Mouse (Mus musculus) intestine, embryonic 14.5 days (tissue): ENCODE data around the gene Lgmn. TPM values are rescaled to one million over a fixed set of nuclear protein-coding genes. Genes with fewer than 3 reads are reported as not detected.

Experiments used
- ATAC-seq: fragments of 200-750 bp; cut with Nextera tagmentation; replicated peaks from 2 replicates; pipeline ENCODE4 v1.8.0; 2017; ENCODE audit warnings: low read depth, moderate number of reproducible peaks, moderate TSS enrichment, moderate library complexity; ENCODE audit not compliant: low FRiP score, low TSS enrichment
- DNase-seq: peaks from one replicate; pipeline ENCODE4 v3.0.0-alpha.2; 2018; ENCODE audit warnings: low spot score
- H3K27ac ChIP-seq: fragments of 300-500 bp; sonication (generic); 2 replicates; pipeline ENCODE4 v1.5.1; 2014; ENCODE audit warnings: low read depth, mild to moderate bottlenecking, control low read depth
- H3K27me3 ChIP-seq: fragments of 300-500 bp; sonication (generic); replicated peaks from 2 replicates; pipeline ENCODE4 v1.6.1; 2014; ENCODE audit warnings: low read length, control low read depth; ENCODE audit not compliant: control insufficient read depth, insufficient read depth
- H3K36me3 ChIP-seq: fragments of 300-500 bp; sonication (generic); 2 replicates; pipeline ENCODE4 v1.6.1; 2014; ENCODE audit warnings: low read length, control low read depth; ENCODE audit not compliant: control insufficient read depth, insufficient read depth
- H3K4me1 ChIP-seq: fragments of 300-500 bp; sonication (generic); replicated peaks from 2 replicates; pipeline ENCODE4 v1.6.1; 2014; ENCODE audit warnings: low read length, control low read depth, mixed read lengths; ENCODE audit not compliant: control insufficient read depth, insufficient read depth
- H3K4me2 ChIP-seq: fragments of 300-500 bp; sonication (generic); 2 replicates; pipeline ENCODE4 v1.6.1; 2014; ENCODE audit warnings: low read length
- H3K4me3 ChIP-seq: fragments of 300-500 bp; sonication (generic); 2 replicates; pipeline ENCODE4 v1.5.1; 2014; ENCODE audit warnings: low read depth, low read length, control low read depth, mixed read lengths
- H3K9ac ChIP-seq: fragments of 300-500 bp; sonication (generic); 2 replicates; pipeline ENCODE4 v1.6.1; 2014; ENCODE audit warnings: mild to moderate bottlenecking, low read length
- H3K9me3 ChIP-seq: fragments of 300-500 bp; sonication (generic); 2 replicates; pipeline ENCODE4 v1.6.1; 2016; ENCODE audit warnings: low read length, control low read depth; ENCODE audit not compliant: control insufficient read depth
- WGBS: fragments of 180-500 bp; shearing (Covaris S2); extraction: QIAGEN DNeasy Blood & Tissue Kit; methylation state at CpG from one replicate; pipeline ENCODE4 v1.1.7; 2014; 5-methylcytosine and 5-hydroxymethylcytosine counted together
- polyA plus RNA-seq: library from polyadenylated mRNA; unstranded; fragments of >200 nt; fragmentation: Nextera tagmentation; extraction: Ambion mirVana; gene quantifications from 2 replicates; pipeline ENCODE4 v1.2.1, GENCODE M21; 2014

Gene Lgmn
- polyA plus RNA-seq, 1 experiment from 2014 or later, result 79.6 TPM

- Histone ChIP-seq H3K36me3 (peaks cover 18% of the 10 kb centered on the region), H3K27ac (no peak overlapping the region), H3K4me1 (no peaks in the 10 kb centered on the region), H3K9ac (no peak overlapping the region), H3K27me3 (no peaks in the 10 kb centered on the region), H3K4me3 (no peak overlapping the region), H3K9me3 (no peaks in the 10 kb centered on the region), H3K4me2 (no peak overlapping the region)
- WGBS, result 92% methylated on average over 7 of the region's 7 CpGs
- no peak for DNase-seq
- no peak for ATAC-seq
These were observed 45.1 kb downstream of the Lgmn start for GRCm38 (mm10) chr12:102394496-102394895.

GRCm38 (mm10) chr12:102391982-102392381, 47.6 kb downstream of the Lgmn start:
- no peak overlapping the region for H3K9ac ChIP-seq
- no peak overlapping the region for H3K27ac ChIP-seq
- DNase-seq (no peak), ATAC-seq (no peak)
- H3K27me3 ChIP-seq, result no peaks in the 10 kb centered on the region
- 69% methylated on average over 4 of the region's 4 CpGs for WGBS
- H3K36me3 ChIP-seq, result peaks cover 29% of the 10 kb centered on the region
- no peaks in the 10 kb centered on the region for H3K9me3 ChIP-seq
- H3K4me3 ChIP-seq, result no peak overlapping the region
- no peaks in the 10 kb centered on the region for H3K4me1 ChIP-seq
- no peak overlapping the region for H3K4me2 ChIP-seq

GRCm38 (mm10) chr12:102391109-102391508, 48.5 kb downstream of the Lgmn start:
- 83% methylated on average over 2 of the region's 2 CpGs for WGBS
- Histone ChIP-seq H3K27ac (no peak overlapping the region), H3K9me3 (no peaks in the 10 kb centered on the region), H3K36me3 (peaks cover 29% of the 10 kb centered on the region), H3K4me3 (no peak overlapping the region), H3K27me3 (no peaks in the 10 kb centered on the region), H3K4me1 (no peaks in the 10 kb centered on the region), H3K4me2 (no peak overlapping the region), H3K9ac (no peak overlapping the region)
- ATAC-seq, result no peak
- no peak for DNase-seq

- Histone ChIP-seq H3K27ac (no peak overlapping the region), H3K36me3 (peaks cover 29% of the 10 kb centered on the region), H3K4me2 (no peak overlapping the region), H3K4me3 (no peak overlapping the region), H3K27me3 (no peaks in the 10 kb centered on the region), H3K4me1 (no peaks in the 10 kb centered on the region), H3K9ac (no peak overlapping the region), H3K9me3 (no peaks in the 10 kb centered on the region)
- 34% methylated on average over 8 of the region's 8 CpGs for WGBS
- DNase-seq (no peak), ATAC-seq (no peak)
These were observed 49.6 kb downstream of the Lgmn start for GRCm38 (mm10) chr12:102390042-102390441.

- peak; percentile 76 for ATAC-seq
These were observed 52.2 kb downstream of the Lgmn start for GRCm38 (mm10) chr12:102387219-102387917.

GRCm38 (mm10) chr12:102384819-102385218, 54.8 kb downstream of the Lgmn start:
- Histone ChIP-seq H3K36me3 (peaks cover 47% of the 10 kb centered on the region), H3K4me1 (no peaks in the 10 kb centered on the region), H3K4me3 (no peak overlapping the region), H3K9me3 (no peaks in the 10 kb centered on the region), H3K27me3 (no peaks in the 10 kb centered on the region), H3K27ac (no peak overlapping the region), H3K4me2 (no peak overlapping the region), H3K9ac (no peak overlapping the region)
- ATAC-seq (no peak), DNase-seq (peak; percentile 61)
- whole genome bisulfite sequencing, result 30% methylated on average over 3 of the region's 3 CpGs

More at GRCm38 (mm10) chr12:102387219-102387917, 52.2 kb downstream of the Lgmn start:
- Histone ChIP-seq H3K36me3 (peaks cover 44% of the 10 kb centered on the region), H3K9ac (no peak overlapping the region), H3K27ac (no peak overlapping the region), H3K27me3 (no peaks in the 10 kb centered on the region), H3K4me2 (no peak overlapping the region), H3K9me3 (no peaks in the 10 kb centered on the region), H3K4me1 (no peaks in the 10 kb centered on the region), H3K4me3 (no peak overlapping the region)
- peak; percentile 91 for DNase-seq
- 56% methylated on average over 16 of the region's 16 CpGs for WGBS

- no peak for ATAC-seq
- 86% methylated on average over 9 of the region's 9 CpGs for WGBS
- no peaks in the 10 kb centered on the region for H3K4me1 ChIP-seq
These were observed 56.3 kb downstream of the Lgmn start for GRCm38 (mm10) chr12:102383288-102383687.

GRCm38 (mm10) chr12:102382180-102382579, 57.4 kb downstream of the Lgmn start:
- Histone ChIP-seq H3K9me3 (no peaks in the 10 kb centered on the region), H3K27me3 (no peaks in the 10 kb centered on the region), H3K27ac (no peak overlapping the region), H3K36me3 (peaks cover 40% of the 10 kb centered on the region), H3K4me1 (no peaks in the 10 kb centered on the region), H3K4me2 (no peak overlapping the region), H3K9ac (no peak overlapping the region), H3K4me3 (no peak overlapping the region)
- DNase-seq (no peak), ATAC-seq (no peak)
- 91% methylated on average over 8 of the region's 8 CpGs for WGBS

More at GRCm38 (mm10) chr12:102383288-102383687, 56.3 kb downstream of the Lgmn start:
- Histone ChIP-seq H3K9me3 (no peaks in the 10 kb centered on the region), H3K27me3 (no peaks in the 10 kb centered on the region), H3K4me3 (no peak overlapping the region), H3K9ac (no peak overlapping the region), H3K36me3 (peaks cover 41% of the 10 kb centered on the region), H3K4me2 (no peak overlapping the region), H3K27ac (no peak overlapping the region)
- no peak for DNase-seq

- H3K36me3 ChIP-seq, result peaks cover 29% of the 10 kb centered on the region
- ATAC-seq, result no peak
- no peak overlapping the region for H3K27ac ChIP-seq
- no peak for DNase-seq
- 86% methylated on average over 3 of the region's 3 CpGs for WGBS
- no peak overlapping the region for H3K4me2 ChIP-seq
- H3K4me3 ChIP-seq, result no peak overlapping the region
- no peaks in the 10 kb centered on the region; the same call in 1 of the 2 replicates for H3K4me1 ChIP-seq
- H3K27me3 ChIP-seq, result no peaks in the 10 kb centered on the region
- H3K9me3 ChIP-seq, result no peaks in the 10 kb centered on the region
- no peak overlapping the region for H3K9ac ChIP-seq
These were observed 67.3 kb downstream of the Lgmn start for GRCm38 (mm10) chr12:102372322-102372721.
